Mouse (Mus musculus): ENCODE measurements around the gene Snx17. TPM values are rescaled to one million over a fixed set of nuclear protein-coding genes. Genes with fewer than 3 reads are reported as not detected.
"Not testable (repeated sequence)": the region's sequence is repeated elsewhere in the genome, so short reads cannot be mapped to it uniquely, and the experiment has no call there.

Gene Snx17
- polyA plus RNA-seq, 1 experiment from 2014 or later: 141 TPM

- Histone ChIP-seq H3K9me3 (peaks cover 5% of the 10 kb centered on the region; the same call in 1 of the 2 replicates), H3K4me3 (no peak overlapping the region), H3K36me3 (peaks cover 73% of the 10 kb centered on the region), H3K4me1 (peaks cover 42% of the 10 kb centered on the region), H3K27me3 (no peaks in the 10 kb centered on the region), H3K4me2 (no peak overlapping the region), H3K9ac (no peak overlapping the region), H3K27ac (no peak overlapping the region)
- WGBS: 85% methylated on average over 5 of the region's 5 CpGs
- no peak for ATAC-seq (ENCODE audit: insufficient number of reproducible peaks, low FRiP score, low TSS enrichment, low read depth)
Measured at GRCm38 (mm10) chr5:31198616-31199320, 5.7 kb downstream of the Snx17 start.

GRCm38 (mm10) chr5:31199321-31199892 is 6.4 kb downstream of the Snx17 start:
- WGBS: 90% methylated on average over 19 of the region's 19 CpGs
- peaks cover 79% of the 10 kb centered on the region for H3K36me3 ChIP-seq
- no peak for ATAC-seq (ENCODE audit: insufficient number of reproducible peaks, low FRiP score, low TSS enrichment, low read depth)
- H3K27ac ChIP-seq: no peak overlapping the region
- no peak overlapping the region for H3K4me2 ChIP-seq
- peaks cover 5% of the 10 kb centered on the region; the same call in 1 of the 2 replicates for H3K9me3 ChIP-seq
- H3K4me3 ChIP-seq: no peak overlapping the region
- H3K9ac ChIP-seq: no peak overlapping the region
- peaks cover 36% of the 10 kb centered on the region for H3K4me1 ChIP-seq
- H3K27me3 ChIP-seq: no peaks in the 10 kb centered on the region

GRCm38 (mm10) chr5:31199893-31200292 is 6.9 kb downstream of the Snx17 start:
- H3K9ac ChIP-seq: no peak overlapping the region
- H3K9me3 ChIP-seq: peaks cover 5% of the 10 kb centered on the region; the same call in 1 of the 2 replicates
- H3K4me3 ChIP-seq: no peak overlapping the region

GRCm38 (mm10) chr5:31200327-31200768 is 7.3 kb downstream of the Snx17 start:
- no peak overlapping the region for H3K4me2 ChIP-seq
- peak overlapping the region; percentile 92; the same call in 1 of the 2 replicates for H3K4me3 ChIP-seq
- WGBS: 89% methylated on average over 27 of the region's 27 CpGs
- no peaks in the 10 kb centered on the region for H3K27me3 ChIP-seq
- H3K9me3 ChIP-seq: peaks cover 5% of the 10 kb centered on the region; the same call in 1 of the 2 replicates
- peaks cover 79% of the 10 kb centered on the region for H3K36me3 ChIP-seq
- no peak overlapping the region for H3K27ac ChIP-seq
- no peak overlapping the region for H3K9ac ChIP-seq
- H3K4me1 ChIP-seq: peaks cover 30% of the 10 kb centered on the region
- ATAC-seq (ENCODE audit: insufficient number of reproducible peaks, low FRiP score, low TSS enrichment, low read depth): peak; percentile 3; the same call in 1 of the 2 replicates

More at GRCm38 (mm10) chr5:31199893-31200292, 6.9 kb downstream of the Snx17 start:
- no peak overlapping the region for H3K27ac ChIP-seq
- no peak for ATAC-seq (ENCODE audit: insufficient number of reproducible peaks, low FRiP score, low TSS enrichment, low read depth)
- H3K27me3 ChIP-seq: no peaks in the 10 kb centered on the region
- H3K4me1 ChIP-seq: peaks cover 33% of the 10 kb centered on the region
- no peak overlapping the region for H3K4me2 ChIP-seq
- 83% methylated on average over 9 of the region's 9 CpGs for WGBS
- H3K36me3 ChIP-seq: peaks cover 79% of the 10 kb centered on the region

- Histone ChIP-seq H3K4me3 (peak overlapping the region; percentile 92), H3K27me3 (no peaks in the 10 kb centered on the region), H3K4me2 (peak overlapping the region; percentile 72), H3K9me3 (peaks cover 5% of the 10 kb centered on the region; the same call in 1 of the 2 replicates), H3K4me1 (peaks cover 30% of the 10 kb centered on the region), H3K27ac (peak overlapping the region; percentile 84), H3K36me3 (peaks cover 78% of the 10 kb centered on the region), H3K9ac (peak overlapping the region; percentile 95)
- ATAC-seq (ENCODE audit: insufficient number of reproducible peaks, low FRiP score, low TSS enrichment, low read depth): no peak
- 16% methylated on average over 13 of the region's 13 CpGs for WGBS
Measured at GRCm38 (mm10) chr5:31201042-31201741, 8.2 kb downstream of the Snx17 start.

- peak within 1 kb of the TSS; percentile 84 for H3K27ac ChIP-seq
- WGBS: 0% methylated on average over 52 of the region's 53 CpGs
- ATAC-seq (ENCODE audit: insufficient number of reproducible peaks, low FRiP score, low TSS enrichment, low read depth): peak; percentile 95
Measured at GRCm38 (mm10) chr5:31201742-31202590, 8.9 kb downstream of the Snx17 start, which contains the start of gene Zfp513. TSS of gene Zfp513 (minus strand) at chr5:31202303.

GRCm38 (mm10) chr5:31202933-31203332 is 9.9 kb downstream of the Snx17 start:
- Histone ChIP-seq H3K4me3 (peak overlapping the region; percentile 92), H3K27ac (peak overlapping the region; percentile 81), H3K4me2 (peak overlapping the region; percentile 80), H3K36me3 (peaks cover 74% of the 10 kb centered on the region), H3K9ac (peak overlapping the region; percentile 37; the same call in 1 of the 2 replicates), H3K4me1 (peaks cover 27% of the 10 kb centered on the region), H3K27me3 (no peaks in the 10 kb centered on the region), H3K9me3 (peaks cover 5% of the 10 kb centered on the region; the same call in 1 of the 2 replicates)
- 83% methylated on average over 7 of the region's 7 CpGs for WGBS
- ATAC-seq (ENCODE audit: insufficient number of reproducible peaks, low FRiP score, low TSS enrichment, low read depth): no peak

More at GRCm38 (mm10) chr5:31201742-31202590, 8.9 kb downstream of the Snx17 start, which contains the start of gene Zfp513:
- peaks cover 30% of the 10 kb centered on the region for H3K4me1 ChIP-seq
- peak within 1 kb of the TSS; percentile 92 for H3K4me3 ChIP-seq
- peak within 1 kb of the TSS; percentile 95 for H3K9ac ChIP-seq
- H3K9me3 ChIP-seq: peaks cover 5% of the 10 kb centered on the region; the same call in 1 of the 2 replicates
- H3K4me2 ChIP-seq: peak within 1 kb of the TSS; percentile 80
- no peaks in the 10 kb centered on the region for H3K27me3 ChIP-seq
- H3K36me3 ChIP-seq: peaks cover 76% of the 10 kb centered on the region

- Histone ChIP-seq H3K36me3 (peaks cover 68% of the 10 kb centered on the region), H3K4me3 (no peak overlapping the region), H3K4me2 (no peak overlapping the region), H3K27me3 (no peaks in the 10 kb centered on the region), H3K9ac (no peak overlapping the region), H3K27ac (no peak overlapping the region), H3K9me3 (peaks cover 5% of the 10 kb centered on the region; the same call in 1 of the 2 replicates), H3K4me1 (peaks cover 27% of the 10 kb centered on the region)
- 96% methylated on average over 2 of the region's 2 CpGs for WGBS
- ATAC-seq (ENCODE audit: insufficient number of reproducible peaks, low FRiP score, low TSS enrichment, low read depth): no peak
Measured at GRCm38 (mm10) chr5:31203866-31204265, 10.8 kb downstream of the Snx17 start.

GRCm38 (mm10) chr5:31204421-31204820 is 11.4 kb downstream of the Snx17 start:
- H3K9me3 ChIP-seq: peaks cover 5% of the 10 kb centered on the region; the same call in 1 of the 2 replicates
- H3K4me3 ChIP-seq: no peak overlapping the region
- 90% methylated on average over 6 of the region's 6 CpGs for WGBS
- H3K4me1 ChIP-seq: peaks cover 27% of the 10 kb centered on the region
- H3K27ac ChIP-seq: no peak overlapping the region
- ATAC-seq (ENCODE audit: insufficient number of reproducible peaks, low FRiP score, low TSS enrichment, low read depth): no peak
- H3K4me2 ChIP-seq: no peak overlapping the region
- H3K9ac ChIP-seq: no peak overlapping the region
- H3K36me3 ChIP-seq: peaks cover 62% of the 10 kb centered on the region
- H3K27me3 ChIP-seq: no peaks in the 10 kb centered on the region

GRCm38 (mm10) chr5:31216554-31216953 is 23.5 kb downstream of the Snx17 start:
- not testable (repeated sequence) for H3K27me3 ChIP-seq; H3K4me3 ChIP-seq; H3K4me2 ChIP-seq; H3K27ac ChIP-seq; H3K36me3 ChIP-seq; ATAC-seq (ENCODE audit: insufficient number of reproducible peaks, low FRiP score, low TSS enrichment, low read depth); H3K9me3 ChIP-seq; H3K9ac ChIP-seq
- peaks cover 16% of the 10 kb centered on the region; the same call in 1 of the 2 replicates for H3K4me1 ChIP-seq
- WGBS: 91% methylated on average over 6 of the region's 6 CpGs

GRCm38 (mm10) chr5:31218294-31218693 is 25.3 kb downstream of the Snx17 start:
- H3K4me3 ChIP-seq: no peak overlapping the region
- H3K27ac ChIP-seq: no peak overlapping the region
- H3K4me2 ChIP-seq: no peak overlapping the region
- ATAC-seq (ENCODE audit: insufficient number of reproducible peaks, low FRiP score, low TSS enrichment, low read depth): no peak
- H3K27me3 ChIP-seq: no peaks in the 10 kb centered on the region
- 0 out of 2 replicates have a peak, but pooled peaks cover 2% of the 10 kb centered on the region for H3K36me3 ChIP-seq
- H3K9me3 ChIP-seq: no peaks in the 10 kb centered on the region
- peaks cover 16% of the 10 kb centered on the region; the same call in 1 of the 2 replicates for H3K4me1 ChIP-seq
- no peak overlapping the region for H3K9ac ChIP-seq
- WGBS: 63% methylated on average over 7 of the region's 7 CpGs
